Mouse (Mus musculus) ES-E14 (cell line): ENCODE data around the gene Pard3. TPM values are rescaled to one million over a fixed set of nuclear protein-coding genes. Genes with fewer than 3 reads are reported as not detected.

Experiments used
- DNase-seq: peaks from one replicate; pipeline ENCODE4 v3.0.0-alpha.2; 2013; ENCODE audit warnings: low read depth, low spot score
- H3K27ac ChIP-seq: 2 replicates; pipeline ENCODE4 v1.5.1; 2012; ENCODE audit warnings: low read depth, mild to moderate bottlenecking, low read length, moderate library complexity, mixed read lengths; ENCODE audit not compliant: poor library complexity, insufficient read depth, severe bottlenecking
- H3K36me3 ChIP-seq: 2 replicates; pipeline ENCODE4 v1.6.1; 2012; ENCODE audit warnings: mild to moderate bottlenecking, low read length, moderate library complexity, mixed read lengths; ENCODE audit not compliant: control insufficient read depth, poor library complexity, insufficient read depth, severe bottlenecking
- H3K4me1 ChIP-seq, 2 experiments: fragments of 150-350 bp in 1 of 2; sonication (generic) in 1 of 2; 2 replicates each; pipeline ENCODE4 v1.6.1; 2012; ENCODE audit warnings: low read length in 2 of 2, mild to moderate bottlenecking in 1 of 2, mixed read lengths in 1 of 2; ENCODE audit not compliant: control insufficient read depth in 2 of 2, insufficient read depth in 2 of 2, poor library complexity in 1 of 2
- H3K4me3 ChIP-seq, 2 experiments: fragments of 150-350 bp in 1 of 2; sonication (generic) in 1 of 2; 2 replicates each; pipeline ENCODE4 v1.5.1; 2012; ENCODE audit warnings: low read length in 2 of 2, low read depth in 1 of 2, mild to moderate bottlenecking in 1 of 2, mixed read lengths in 1 of 2; ENCODE audit not compliant: insufficient read depth in 1 of 2, poor library complexity in 1 of 2, severe bottlenecking in 1 of 2
- H3K9ac ChIP-seq: 2 replicates; pipeline ENCODE4 v1.6.1; 2012; ENCODE audit warnings: low read depth, mild to moderate bottlenecking, low read length, mixed read lengths; ENCODE audit not compliant: poor library complexity, insufficient read depth, severe bottlenecking
- H3K9me3 ChIP-seq: fragments of 150-350 bp; sonication (generic); 2 replicates; pipeline ENCODE4 v1.6.1; 2012; ENCODE audit warnings: low read depth, mild to moderate bottlenecking, low read length; ENCODE audit not compliant: control insufficient read depth, insufficient read depth
- CHD2 ChIP-seq: IDR thresholded peaks from 2 replicates; pipeline ENCODE4 v1.6.1; 2014; ENCODE audit warnings: mild to moderate bottlenecking, low read depth, low read length, inconsistent platforms
- HCFC1 ChIP-seq: IDR thresholded peaks from 2 replicates; pipeline ENCODE4 v1.6.1; 2012; ENCODE audit warnings: low read length, inconsistent platforms, borderline replicate concordance; ENCODE audit not compliant: insufficient read depth
- MAFK ChIP-seq: IDR thresholded peaks from 2 replicates; pipeline ENCODE4 v1.6.1; 2014; ENCODE audit warnings: mild to moderate bottlenecking, low read depth, low read length, inconsistent platforms; ENCODE audit not compliant: insufficient read depth
- ZC3H11A ChIP-seq: IDR thresholded peaks from 2 replicates; pipeline ENCODE4 v1.6.1; 2012; ENCODE audit warnings: low read depth, mild to moderate bottlenecking, inconsistent platforms, low read length, borderline replicate concordance
- ZNF384 ChIP-seq: IDR thresholded peaks from 2 replicates; pipeline ENCODE4 v1.6.1; 2012; ENCODE audit warnings: low read depth, low read length, inconsistent platforms
- in situ Hi-C, 2 experiments: fragments of 600-800 bp; cut with MboI; formaldehyde crosslinking; loops; one replicate each; pipeline ENCODE4 v1.15.1; 2025; ENCODE audit warnings: low sequenced_read_pairs in 2 of 2, inconsistent platforms in 1 of 2; ENCODE audit not compliant: unreplicated experiment in 2 of 2
- total RNA-seq: library from RNA; depleted of rRNA; stranded (reverse); fragments of 300-350 nt; gene quantifications from 2 replicates; pipeline ENCODE4 v1.2.3, GENCODE M21; 2012

The Pard3 gene
- total RNA-seq, 1 experiment, result 30.2 TPM

DNA sequence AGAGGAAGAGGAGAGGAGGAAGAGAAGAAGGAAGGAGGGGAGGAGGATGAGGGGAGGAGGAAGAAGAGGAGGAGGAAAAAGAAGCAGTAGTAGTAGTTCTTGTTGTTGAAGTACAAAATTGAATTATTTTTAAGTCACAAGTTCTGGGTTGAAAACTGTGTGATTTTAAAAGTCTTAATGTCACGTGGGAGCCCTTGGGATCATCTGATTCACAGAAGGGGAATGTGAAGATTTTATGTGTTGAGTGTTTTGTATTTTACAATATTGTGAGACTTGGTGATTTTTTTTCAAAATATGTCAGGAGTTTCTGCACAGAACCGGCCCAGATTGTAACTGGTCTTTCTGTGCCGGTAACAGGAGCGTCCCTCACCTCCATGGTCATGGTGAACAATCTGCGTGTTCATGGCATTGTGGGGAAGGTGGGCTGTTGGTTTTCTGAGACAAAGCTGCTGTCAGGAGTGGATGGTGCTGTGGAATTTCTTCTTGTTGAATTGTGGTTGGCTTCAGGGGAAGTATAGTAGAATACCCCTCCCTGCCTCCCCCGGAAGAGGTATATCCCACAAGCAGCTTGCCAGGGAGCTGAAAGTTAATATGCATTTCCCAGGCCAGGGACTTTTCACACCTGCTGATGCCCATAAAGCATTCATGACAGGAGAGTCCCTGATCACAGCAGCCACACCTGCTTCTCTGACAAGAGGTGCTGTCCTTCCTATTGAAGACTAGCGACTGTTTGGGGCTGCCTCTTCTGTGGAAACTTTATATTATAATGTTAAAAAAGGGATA lies 254.9 kb downstream of the Pard3 start:
- Histone ChIP-seq H3K4me3 (no peak overlapping the region), H3K9me3 (no peaks in the 10 kb centered on the region), H3K4me1 (peaks cover 0 to under 1% of the 10 kb centered on the region in 2 experiments; a peak in 1 of 4 replicates), H3K9ac (no peak overlapping the region), H3K27ac (no peak overlapping the region), H3K36me3 (no peaks in the 10 kb centered on the region)
- in situ Hi-C loops, result no loop called here
- TF ChIP-seq CHD2 (no peak), HCFC1 (no peak), ZC3H11A (no peak), ZNF384 (no peak), MAFK (no peak)
- no peak for DNase-seq

DNA sequence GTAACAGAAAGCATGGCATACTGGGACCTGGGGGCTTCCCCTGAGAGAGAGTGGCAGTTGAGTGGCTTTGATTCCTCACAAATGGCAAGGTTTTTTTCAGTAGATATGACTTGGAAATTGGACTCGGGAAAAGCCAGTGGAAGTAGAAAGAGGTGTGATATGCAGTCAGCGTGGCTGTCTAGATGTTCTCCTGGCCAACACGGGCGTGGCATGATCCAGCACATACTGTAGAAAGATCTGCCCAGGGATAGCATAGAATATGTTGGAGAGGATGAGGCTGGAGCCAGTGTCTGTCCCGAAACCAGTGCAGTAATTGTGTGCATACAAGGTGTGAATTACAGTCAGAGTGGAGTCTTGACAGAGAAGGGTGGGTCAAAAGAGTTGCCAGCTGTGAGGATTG lies 257.2 kb downstream of the Pard3 start:
- in situ Hi-C loops, result no loop called here
- Histone ChIP-seq H3K9ac (no peak overlapping the region), H3K4me3 (no peak overlapping the region), H3K36me3 (no peaks in the 10 kb centered on the region), H3K27ac (no peak overlapping the region), H3K9me3 (no peaks in the 10 kb centered on the region), H3K4me1 (peaks cover 0 to 8% of the 10 kb centered on the region in 2 experiments; a peak in 2 of 4 replicates)
- DNase-seq, result no peak
- TF ChIP-seq ZC3H11A (no peak), MAFK (no peak), ZNF384 (no peak), HCFC1 (no peak)

GRCm38 (mm10) chr8:127323583-127324360 lies 260.1 kb downstream of the Pard3 start:
- no peak for TF ChIP-seq CHD2
- TF ChIP-seq HCFC1, result no peak
- no peak for TF ChIP-seq ZC3H11A
- no peak overlapping the region for H3K27ac ChIP-seq
- in situ Hi-C loops, result no loop called here
- no peaks in the 10 kb centered on the region for H3K36me3 ChIP-seq
- no peak for DNase-seq
- H3K9ac ChIP-seq, result no peak overlapping the region
- H3K4me3 ChIP-seq, result no peak overlapping the region
- no peaks in the 10 kb centered on the region for H3K9me3 ChIP-seq
- H3K4me1 ChIP-seq, result peaks cover 0 to 8% of the 10 kb centered on the region in 2 experiments; a peak in 2 of 4 replicates

DNA sequence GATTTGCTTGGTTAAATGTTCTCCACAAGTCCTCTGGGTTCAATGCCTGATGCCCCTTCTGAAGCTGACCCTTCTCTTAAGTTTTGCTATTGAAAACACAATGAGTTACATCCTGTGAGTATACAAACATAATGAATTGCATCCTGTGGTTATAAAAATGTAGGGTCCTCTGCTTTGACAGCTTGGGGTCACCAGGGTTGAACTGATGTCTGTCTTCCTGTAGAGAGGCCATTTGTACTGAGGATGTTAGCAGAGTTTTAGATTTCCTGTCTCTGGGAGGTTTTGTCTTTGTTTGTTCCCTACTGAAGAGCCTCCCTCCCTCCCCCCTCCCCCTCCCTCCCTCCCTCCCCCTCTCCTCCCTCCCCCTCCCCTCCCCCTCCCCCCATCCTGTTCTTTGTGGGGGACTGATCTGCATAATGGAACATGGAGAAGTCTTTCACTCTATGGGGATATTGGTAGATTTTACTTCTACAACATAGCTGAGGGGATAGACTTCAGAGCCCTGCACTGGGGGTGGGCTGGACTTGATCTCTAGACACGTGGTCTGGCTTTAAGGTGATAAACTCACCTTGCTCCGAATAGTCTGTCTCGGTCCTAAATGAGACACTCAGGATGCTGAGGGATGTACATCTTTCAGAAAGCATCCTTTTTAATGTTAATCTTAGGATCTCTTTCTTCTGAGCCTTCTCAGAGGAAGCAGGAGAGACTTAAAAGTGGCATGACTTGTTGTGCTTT lies 261.3 kb downstream of the Pard3 start:
- in situ Hi-C loops, result loop anchor here in 1 of 2 experiments (25.0 kb wide), 1 partner anchor 1037 kb away; the partner anchor contains the start of gene Nrp1
- Histone ChIP-seq H3K9me3 (no peaks in the 10 kb centered on the region), H3K36me3 (no peaks in the 10 kb centered on the region), H3K27ac (no peak overlapping the region), H3K4me1 (peaks cover 0 to 8% of the 10 kb centered on the region in 2 experiments; a peak in 2 of 4 replicates), H3K9ac (no peak overlapping the region), H3K4me3 (no peak overlapping the region)
- no peak for TF ChIP-seq MAFK
- TF ChIP-seq ZNF384, result no peak
- TF ChIP-seq CHD2, result no peak
- no peak for TF ChIP-seq ZC3H11A
- TF ChIP-seq HCFC1, result no peak
- DNase-seq, result no peak
